Mouse (Mus musculus) embryonic facial prominence, embryonic 15.5 days (tissue): ENCODE data around the gene Cdt1. TPM values are rescaled to one million over a fixed set of nuclear protein-coding genes. Genes with fewer than 3 reads are reported as not detected.
A peak's percentile ranks its signal among the peaks of the same experiment; 100 is the strongest.

Experiments used
- ATAC-seq: fragments of 200-750 bp; cut with Nextera tagmentation; 2 replicates; pipeline ENCODE4 v1.8.0; 2017; ENCODE audit warnings: low read depth, moderate TSS enrichment; ENCODE audit not compliant: insufficient number of reproducible peaks, low FRiP score, low TSS enrichment
- H3K27ac ChIP-seq: fragments of 300-500 bp; sonication (generic); replicated peaks from 2 replicates; pipeline ENCODE4 v1.5.1; 2015; ENCODE audit warnings: mild to moderate bottlenecking, inconsistent platforms
- H3K27me3 ChIP-seq: fragments of 300-500 bp; sonication (generic); 2 replicates; pipeline ENCODE4 v1.6.1; 2015; ENCODE audit warnings: inconsistent platforms
- H3K36me3 ChIP-seq: fragments of 300-500 bp; sonication (generic); 2 replicates; pipeline ENCODE4 v1.6.1; 2015; ENCODE audit warnings: mild to moderate bottlenecking, inconsistent platforms
- H3K4me1 ChIP-seq: fragments of 300-500 bp; sonication (generic); 2 replicates; pipeline ENCODE4 v1.6.1; 2015; ENCODE audit warnings: inconsistent platforms
- H3K4me2 ChIP-seq: fragments of 300-500 bp; sonication (generic); replicated peaks from 2 replicates; pipeline ENCODE4 v1.6.1; 2015; ENCODE audit warnings: mild to moderate bottlenecking, inconsistent platforms
- H3K4me3 ChIP-seq: fragments of 300-500 bp; sonication (generic); replicated peaks from 2 replicates; pipeline ENCODE4 v1.5.1; 2015; ENCODE audit warnings: mild to moderate bottlenecking, inconsistent platforms
- H3K9ac ChIP-seq: fragments of 300-500 bp; sonication (generic); 2 replicates; pipeline ENCODE4 v1.6.1; 2015; ENCODE audit warnings: inconsistent platforms
- H3K9me3 ChIP-seq: fragments of 300-500 bp; sonication (generic); replicated peaks from 2 replicates; pipeline ENCODE4 v1.6.1; 2016; ENCODE audit warnings: inconsistent platforms
- WGBS: fragments of 180-500 bp; shearing (Covaris S2); methylation state at CpG from one replicate; pipeline ENCODE4 v1.1.7; 2015; 5-methylcytosine and 5-hydroxymethylcytosine counted together
- polyA plus RNA-seq: library from polyadenylated mRNA; unstranded; fragments of >200 nt; fragmentation: Nextera tagmentation; extraction: Ambion mirVana; gene quantifications from 2 replicates; pipeline ENCODE4 v1.2.1, GENCODE M21; 2015

The Cdt1 gene
- polyA plus RNA-seq, 1 experiment from 2014 or later: 36.2 TPM

DNA sequence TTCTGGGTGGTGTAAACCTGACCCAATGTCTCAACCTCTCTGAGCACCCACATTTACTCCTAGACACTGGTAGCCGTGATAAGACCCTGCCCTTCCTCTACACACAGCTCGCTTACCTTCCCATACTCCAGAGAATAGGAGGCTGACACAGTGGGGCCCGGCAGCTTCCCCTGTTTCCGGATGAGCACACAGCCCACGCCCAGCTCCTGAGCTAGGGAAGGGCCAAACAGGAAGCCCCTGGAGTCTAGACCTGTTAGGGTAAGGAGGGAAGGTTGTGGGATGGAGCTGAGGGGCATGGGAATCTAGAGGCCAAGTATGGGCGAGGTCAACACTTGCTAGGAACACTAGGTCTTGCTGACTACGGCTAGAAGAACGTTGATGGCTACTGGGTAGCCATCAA is 7.5 kb downstream of the Cdt1 start:
- peaks cover 45% of the 10 kb centered on the region for H3K4me1 ChIP-seq
- 0 out of 2 replicates have a peak overlapping the region, but pooled peaks have one; percentile 69 for H3K9ac ChIP-seq
- H3K27me3 ChIP-seq: no peaks in the 10 kb centered on the region
- H3K27ac ChIP-seq: 0 out of 2 replicates have a peak overlapping the region, but pooled peaks have one; percentile 5
- peak overlapping the region; percentile 77 for H3K4me2 ChIP-seq
- peaks cover 41% of the 10 kb centered on the region for H3K36me3 ChIP-seq
- peak overlapping the region; percentile 71 for H3K4me3 ChIP-seq
- ATAC-seq: no peak
- no peaks in the 10 kb centered on the region for H3K9me3 ChIP-seq
- 63% methylated on average over 8 of the region's 8 CpGs for WGBS

DNA sequence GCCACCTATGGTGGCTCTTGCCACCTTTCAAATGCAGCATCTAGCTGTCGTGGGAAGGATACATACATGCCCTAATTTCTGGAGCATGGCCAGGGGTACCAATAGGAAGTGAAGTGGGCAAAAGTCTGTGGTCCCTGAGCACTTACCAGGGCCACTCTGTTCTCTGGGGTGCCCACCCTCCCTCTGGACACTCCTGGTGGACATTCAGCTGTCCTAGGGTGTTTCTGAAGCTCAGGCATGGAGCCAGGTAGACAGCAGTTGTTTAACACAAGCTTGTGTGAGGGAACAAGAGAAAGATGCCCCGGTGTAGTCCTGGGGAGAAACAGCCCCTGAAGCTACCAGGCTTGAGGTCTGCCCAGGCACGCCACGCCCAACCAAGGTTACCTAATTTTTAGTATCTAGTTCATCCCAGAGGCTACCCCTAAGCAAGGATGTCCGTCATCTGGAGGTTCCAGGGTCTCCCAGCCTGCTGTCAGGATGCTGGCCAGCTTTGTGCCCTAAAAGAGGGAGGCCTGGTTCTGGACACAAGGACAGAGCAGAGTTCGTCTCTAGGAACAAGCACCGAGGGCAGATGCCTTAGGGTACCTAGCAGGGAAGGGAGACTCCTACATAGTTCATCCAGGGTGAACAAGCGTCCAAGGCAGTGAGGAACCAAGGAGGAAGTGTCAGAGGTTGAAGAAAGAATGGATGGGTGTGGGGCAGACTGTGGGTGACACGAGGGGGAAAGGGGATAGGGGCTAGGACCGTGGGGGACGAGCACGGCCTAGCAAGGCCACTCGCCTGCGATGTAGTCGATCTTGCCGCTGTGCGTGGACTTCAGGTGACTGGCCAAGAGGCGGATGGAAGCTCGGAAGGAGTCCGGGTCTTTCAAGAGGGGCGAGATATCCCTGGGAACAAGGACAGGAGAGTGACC is 8.2 kb downstream of the Cdt1 start:
- peak; percentile 9; the same call in 1 of the 2 replicates for ATAC-seq
- H3K4me1 ChIP-seq: peaks cover 48% of the 10 kb centered on the region
- H3K9ac ChIP-seq: peak overlapping the region; percentile 69
- peak overlapping the region; percentile 77 for H3K4me2 ChIP-seq
- no peaks in the 10 kb centered on the region for H3K27me3 ChIP-seq
- H3K9me3 ChIP-seq: no peaks in the 10 kb centered on the region
- H3K36me3 ChIP-seq: peaks cover 34% of the 10 kb centered on the region
- WGBS: 13% methylated on average over 21 of the region's 21 CpGs
- H3K4me3 ChIP-seq: peak overlapping the region; percentile 71
- H3K27ac ChIP-seq: peak overlapping the region; percentile 75

DNA sequence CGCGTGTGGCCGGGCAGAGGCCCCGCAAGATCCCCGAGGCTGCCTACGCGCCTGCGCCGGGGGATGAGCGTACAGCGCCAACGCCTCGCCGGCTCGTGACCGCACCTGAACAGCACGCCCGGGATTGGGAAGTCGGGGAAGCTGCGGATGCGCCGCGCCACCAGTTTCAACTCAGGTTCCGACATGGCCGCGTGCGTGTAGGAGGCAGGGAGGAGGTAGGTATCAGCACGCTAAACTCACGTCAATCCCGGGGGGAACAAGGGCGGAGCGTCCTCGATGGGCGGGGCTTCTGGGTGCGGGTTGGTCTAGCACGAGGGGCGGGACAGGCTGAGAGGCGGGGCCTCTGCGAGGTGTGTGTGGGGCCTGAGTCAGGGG is 8.8 kb downstream of the Cdt1 start, which contains the start of gene Aprt:
Gene Aprt (minus strand): TSS at position 262 of the 375 bp plus-strand sequence.
- Histone ChIP-seq H3K9ac (peak within 1 kb of the TSS; percentile 69), H3K27me3 (no peaks in the 10 kb centered on the region), H3K4me1 (peaks cover 51% of the 10 kb centered on the region), H3K27ac (peak within 1 kb of the TSS; percentile 75), H3K36me3 (peaks cover 27% of the 10 kb centered on the region), H3K4me3 (peak within 1 kb of the TSS; percentile 71), H3K4me2 (peak within 1 kb of the TSS; percentile 77), H3K9me3 (no peaks in the 10 kb centered on the region)
- ATAC-seq: peak; percentile 90
- WGBS: under 1% methylated on average over 39 of the region's 39 CpGs

DNA sequence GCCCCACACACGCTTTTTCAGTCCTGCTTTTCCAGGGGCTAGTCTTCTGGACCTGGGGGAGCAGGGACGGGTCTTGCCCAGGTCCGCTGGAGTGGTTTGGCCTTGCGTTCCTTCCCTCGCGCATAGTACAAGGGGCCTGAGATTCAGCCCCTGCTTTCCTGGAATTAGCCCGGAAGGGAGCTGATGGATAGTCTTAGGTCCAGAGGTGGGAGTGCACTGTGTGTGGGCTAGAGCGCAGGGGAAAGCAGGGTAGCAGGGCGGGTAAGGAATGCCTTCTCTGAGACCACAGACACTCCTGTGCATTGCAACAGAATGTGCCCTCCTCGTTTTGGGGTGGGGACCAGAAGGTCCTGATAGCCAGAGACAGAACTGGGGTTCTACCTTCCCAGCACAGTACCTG is 9.3 kb downstream of the Cdt1 start:
- Histone ChIP-seq H3K27ac (peak overlapping the region; percentile 75; the same call in 1 of the 2 replicates), H3K9me3 (no peaks in the 10 kb centered on the region), H3K9ac (no peak overlapping the region), H3K27me3 (no peaks in the 10 kb centered on the region), H3K4me1 (peaks cover 51% of the 10 kb centered on the region), H3K4me3 (peak overlapping the region; percentile 71), H3K4me2 (peak overlapping the region; percentile 77), H3K36me3 (peaks cover 22% of the 10 kb centered on the region)
- peak; percentile 11; the same call in 1 of the 2 replicates for ATAC-seq
- 38% methylated on average over 10 of the region's 10 CpGs for WGBS

DNA sequence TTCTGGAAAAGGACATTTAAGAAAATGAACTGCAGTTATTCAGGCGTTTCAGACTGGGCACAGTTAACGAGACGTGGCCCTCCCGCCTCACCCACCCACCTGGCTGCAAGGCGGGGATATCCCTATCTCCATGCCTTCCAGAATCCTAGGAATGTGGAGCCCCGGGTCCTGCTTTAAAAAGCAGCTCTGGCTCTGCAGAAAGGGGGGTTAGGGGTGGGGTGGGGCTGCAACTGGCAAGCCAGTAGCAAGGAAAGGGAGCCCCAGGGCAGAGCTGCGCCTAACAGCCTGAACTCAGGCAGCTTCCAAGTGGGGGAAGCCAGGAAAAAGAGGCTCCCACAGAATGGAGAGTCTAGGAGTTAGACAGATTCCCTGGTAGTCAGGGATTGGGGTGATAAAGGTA is 11.4 kb downstream of the Cdt1 start:
- Histone ChIP-seq H3K4me2 (no peak overlapping the region), H3K9me3 (no peaks in the 10 kb centered on the region), H3K27ac (peak overlapping the region; percentile 51; the same call in 1 of the 2 replicates), H3K36me3 (peaks cover 4% of the 10 kb centered on the region; the same call in 1 of the 2 replicates), H3K4me1 (peaks cover 51% of the 10 kb centered on the region), H3K9ac (no peak overlapping the region), H3K27me3 (no peaks in the 10 kb centered on the region), H3K4me3 (no peak overlapping the region)
- WGBS: 13% methylated on average over 7 of the region's 7 CpGs
- ATAC-seq: no peak

DNA sequence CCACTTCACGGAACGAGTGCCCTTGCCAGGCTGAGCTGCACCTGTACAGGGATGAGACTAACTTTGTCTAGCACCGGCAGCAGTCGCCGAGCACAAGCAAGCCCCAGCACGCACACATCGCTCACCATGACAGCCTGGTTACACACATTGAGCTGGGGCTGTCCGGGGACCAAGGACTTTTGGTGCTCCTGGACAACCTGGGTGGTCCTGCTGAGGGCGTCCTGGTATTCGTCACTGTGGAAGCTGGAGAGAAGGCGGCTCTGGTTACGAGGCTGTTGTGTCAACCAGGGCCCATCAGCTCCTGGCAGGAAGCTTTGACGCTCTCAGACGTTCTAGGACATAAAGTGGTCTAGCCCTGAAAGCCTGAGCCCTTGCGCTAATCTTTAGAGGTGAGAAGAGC is 13.1 kb downstream of the Cdt1 start:
- Histone ChIP-seq H3K27me3 (no peaks in the 10 kb centered on the region), H3K4me1 (peaks cover 43% of the 10 kb centered on the region), H3K4me2 (no peak overlapping the region), H3K9ac (no peak overlapping the region), H3K4me3 (no peak overlapping the region), H3K36me3 (no peaks in the 10 kb centered on the region), H3K27ac (no peak overlapping the region), H3K9me3 (no peaks in the 10 kb centered on the region)
- WGBS: 47% methylated on average over 13 of the region's 15 CpGs
- ATAC-seq: no peak

DNA sequence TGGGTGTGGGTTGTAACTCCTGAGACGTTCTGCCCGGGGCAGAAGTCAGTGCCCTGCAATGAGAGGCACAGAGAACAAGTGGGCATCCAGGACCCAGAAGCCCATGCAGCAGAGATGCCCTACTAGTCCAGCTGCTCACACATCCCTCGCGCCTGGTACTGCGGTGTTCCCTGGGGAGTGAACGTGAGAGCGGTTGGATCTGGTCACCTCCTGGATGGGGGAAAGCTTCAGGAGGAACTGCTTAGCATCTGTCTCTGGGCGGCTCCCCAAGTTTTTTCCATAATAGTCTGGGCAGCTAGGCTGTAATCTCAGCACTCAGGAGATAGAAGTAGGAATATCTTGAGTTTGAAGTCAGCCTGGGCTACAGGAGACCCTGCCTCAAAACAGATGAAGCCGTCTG is 17.2 kb downstream of the Cdt1 start:
- Histone ChIP-seq H3K27ac (no peak overlapping the region), H3K4me1 (peaks cover 18% of the 10 kb centered on the region), H3K4me3 (no peak overlapping the region), H3K4me2 (no peak overlapping the region), H3K27me3 (no peaks in the 10 kb centered on the region), H3K9ac (no peak overlapping the region), H3K36me3 (no peaks in the 10 kb centered on the region), H3K9me3 (no peaks in the 10 kb centered on the region)
- no peak for ATAC-seq
- 77% methylated on average over 9 of the region's 9 CpGs for WGBS

DNA sequence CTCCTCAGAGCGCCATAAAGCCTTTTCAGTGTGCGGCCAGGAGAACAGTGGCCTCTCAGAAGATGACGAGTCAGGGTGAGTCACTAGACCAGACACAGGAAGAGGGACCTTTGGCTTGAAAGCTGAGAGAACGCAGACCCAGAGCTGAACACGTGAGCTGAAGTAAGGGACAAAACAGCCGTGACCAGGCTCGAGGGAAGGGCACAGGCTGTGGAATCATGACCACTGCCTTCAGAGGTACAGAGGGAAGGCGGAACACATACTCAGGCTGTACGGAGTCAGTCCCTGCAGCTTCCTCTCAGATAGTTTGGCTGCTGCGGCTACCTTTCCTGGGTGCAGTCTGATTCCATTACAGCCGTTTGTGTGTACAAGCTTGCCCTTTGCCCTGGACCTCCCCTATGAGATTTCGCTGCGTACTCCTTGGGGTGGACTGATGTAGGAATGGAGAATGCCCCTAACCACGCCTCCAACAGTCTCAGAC is 17.6 kb downstream of the Cdt1 start:
- Histone ChIP-seq H3K27me3 (no peaks in the 10 kb centered on the region), H3K4me2 (no peak overlapping the region), H3K9ac (no peak overlapping the region), H3K27ac (no peak overlapping the region), H3K4me1 (peaks cover 13% of the 10 kb centered on the region; the same call in 1 of the 2 replicates), H3K4me3 (no peak overlapping the region), H3K9me3 (no peaks in the 10 kb centered on the region), H3K36me3 (no peaks in the 10 kb centered on the region)
- no peak for ATAC-seq
- 52% methylated on average over 14 of the region's 14 CpGs for WGBS

DNA sequence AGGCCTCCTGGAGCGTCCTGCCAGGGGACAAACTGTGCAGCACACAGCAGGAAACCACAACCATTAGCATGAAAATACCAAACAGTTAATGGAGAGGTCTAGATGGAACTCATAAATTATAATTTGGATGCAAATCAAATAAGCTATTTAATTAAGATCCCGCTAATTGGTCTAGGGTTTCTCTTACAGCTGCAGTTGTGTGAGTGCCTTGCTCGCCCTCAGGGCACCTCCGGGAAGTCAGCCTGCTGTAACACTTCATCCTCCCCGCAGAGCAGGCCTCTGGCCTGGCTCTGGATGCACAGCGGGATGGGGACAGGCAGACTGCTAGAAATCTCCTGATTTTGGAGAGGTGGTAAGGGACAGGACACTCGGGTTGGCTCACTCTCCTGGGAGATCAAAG is 18.4 kb downstream of the Cdt1 start:
- Histone ChIP-seq H3K36me3 (no peaks in the 10 kb centered on the region), H3K4me3 (no peak overlapping the region), H3K4me2 (no peak overlapping the region), H3K27me3 (no peaks in the 10 kb centered on the region), H3K27ac (no peak overlapping the region), H3K9ac (no peak overlapping the region), H3K9me3 (no peaks in the 10 kb centered on the region), H3K4me1 (peaks cover 10% of the 10 kb centered on the region; the same call in 1 of the 2 replicates)
- no peak for ATAC-seq
- 41% methylated on average over 7 of the region's 7 CpGs for WGBS

DNA sequence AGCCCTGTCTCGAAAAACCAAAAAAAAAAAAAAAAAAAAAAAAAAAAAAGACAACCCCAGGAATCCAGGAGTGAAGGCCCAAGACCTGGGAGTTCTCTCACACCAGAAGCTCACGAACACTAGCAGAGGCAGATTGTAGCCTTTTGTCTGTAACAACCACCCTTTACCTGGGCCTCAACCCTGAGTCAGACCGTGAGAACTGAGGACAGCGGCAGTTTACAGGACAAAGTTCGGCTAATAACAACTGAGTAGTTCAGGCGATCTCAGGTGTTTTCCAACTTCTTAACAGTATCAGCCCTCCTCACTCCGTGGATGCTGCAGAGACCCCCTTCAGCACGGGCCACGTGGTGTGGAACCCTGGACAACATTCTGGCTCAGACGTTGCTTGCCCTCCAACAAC is 18.9 kb downstream of the Cdt1 start:
- no peak for ATAC-seq
- no peaks in the 10 kb centered on the region for H3K9me3 ChIP-seq
- H3K36me3 ChIP-seq: no peaks in the 10 kb centered on the region
- no peak overlapping the region for H3K4me2 ChIP-seq
- WGBS: 83% methylated on average over 10 of the region's 10 CpGs
- no peak overlapping the region for H3K4me3 ChIP-seq
- peaks cover 9% of the 10 kb centered on the region; the same call in 1 of the 2 replicates for H3K4me1 ChIP-seq
- no peak overlapping the region for H3K9ac ChIP-seq
- H3K27ac ChIP-seq: no peak overlapping the region
- H3K27me3 ChIP-seq: no peaks in the 10 kb centered on the region

DNA sequence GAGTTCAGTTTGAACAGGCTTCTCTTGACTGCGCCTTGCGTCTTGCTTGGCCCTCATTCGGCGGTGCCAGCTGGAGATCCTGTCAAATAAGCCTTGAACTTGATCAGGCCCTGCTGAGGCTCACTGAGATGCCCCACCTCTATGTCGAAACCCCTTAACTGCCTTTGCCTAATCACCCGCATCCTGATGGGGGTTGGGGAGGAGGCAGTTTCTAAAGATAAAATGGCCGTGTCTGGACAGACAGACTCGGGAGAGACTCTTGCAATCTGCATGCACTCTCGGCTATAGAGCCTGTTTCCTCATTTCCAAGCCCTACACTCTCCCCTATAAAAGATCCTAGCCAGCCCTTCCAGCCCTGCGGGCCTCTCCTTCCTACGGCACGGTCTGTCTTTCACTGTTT is 25.4 kb downstream of the Cdt1 start:
- no peak overlapping the region for H3K4me3 ChIP-seq
- no peaks in the 10 kb centered on the region for H3K27me3 ChIP-seq
- 71% methylated on average over 12 of the region's 12 CpGs for WGBS
- H3K9me3 ChIP-seq: no peaks in the 10 kb centered on the region
- H3K36me3 ChIP-seq: no peaks in the 10 kb centered on the region
- ATAC-seq: no peak
- no peak overlapping the region for H3K27ac ChIP-seq
- no peak overlapping the region for H3K9ac ChIP-seq
- no peak overlapping the region for H3K4me2 ChIP-seq
- no peaks in the 10 kb centered on the region for H3K4me1 ChIP-seq
